Comparison of ENCODE assay signal across 19 mouse cellular contexts in genomic region chr17:6727996-6728610, GRCm38 (mm10). TPM values are rescaled to one million over a fixed set of nuclear protein-coding genes. Genes with fewer than 3 reads are reported as not detected.
DNase-seq lines count a peak whose midpoint lies in the region; ATAC-seq and TF ChIP-seq lines count a peak whose summit lies in the region.
"Had no signal": no experiment of that assay in that cellular context is flagged by ENCODE, and none has a peak within 500 bp of the region (broad histone marks: within the 10 kb centered on the region; RNA-seq: fewer than 3 reads in every experiment).

No protein-coding gene starts in this region.

- H3K4me1 ChIP-seq in forebrain, embryonic 15.5 days = peaks cover 7% of the 10 kb centered on the region
- no peaks in the 10 kb centered on the region for H3K4me1 ChIP-seq in forebrain, postnatal 0 days (ENCODE audit: insufficient read depth)
- H3K4me1 ChIP-seq in intestine, embryonic 16.5 days (ENCODE audit: control insufficient read depth, insufficient read depth, low read length) = peaks cover 11% of the 10 kb centered on the region
- H3K4me1 ChIP-seq in kidney, embryonic 16.5 days (ENCODE audit: insufficient read depth, low read length) = 0 out of 2 replicates have a peak, but pooled peaks cover 8% of the 10 kb centered on the region
- peaks cover 15% of the 10 kb centered on the region for H3K4me1 ChIP-seq in small intestine, adult 2 months (ENCODE audit: control insufficient read depth, insufficient read depth, insufficient read length, low read length)
- H3K4me1 ChIP-seq: heart, embryonic 13.5 days had no signal

- no peaks in the 10 kb centered on the region for H3K9me3 ChIP-seq in forebrain, embryonic 15.5 days
- H3K9me3 ChIP-seq in forebrain, postnatal 0 days (ENCODE audit: low read length) = no peaks in the 10 kb centered on the region
- H3K9me3 ChIP-seq in intestine, embryonic 16.5 days (ENCODE audit: control insufficient read depth, low read length) = no peaks in the 10 kb centered on the region
- no peaks in the 10 kb centered on the region for H3K9me3 ChIP-seq in kidney, embryonic 16.5 days (ENCODE audit: low read length)
- H3K9me3 ChIP-seq: G1E; heart, embryonic 13.5 days; hindbrain, embryonic 13.5 days; limb, embryonic 15.5 days; midbrain, embryonic 12.5 days; neural tube, embryonic 12.5 days had no signal

- H3K4me3 ChIP-seq in forebrain, embryonic 15.5 days = no peak overlapping the region
- H3K4me3 ChIP-seq in forebrain, postnatal 0 days (ENCODE audit: low read depth, low read length) = no peak overlapping the region
- no peak overlapping the region for H3K4me3 ChIP-seq in intestine, embryonic 16.5 days (ENCODE audit: low read length)
- no peak overlapping the region for H3K4me3 ChIP-seq in kidney, embryonic 16.5 days (ENCODE audit: low read length)
- H3K4me3 ChIP-seq in small intestine, adult 2 months (ENCODE audit: low read depth, low read length) = peak overlapping the region; percentile 5
- H3K4me3 ChIP-seq: heart, embryonic 13.5 days; hindbrain, embryonic 13.5 days; limb, embryonic 15.5 days; midbrain, embryonic 12.5 days; neural tube, embryonic 12.5 days had no signal

- no peak for ATAC-seq in forebrain, embryonic 15.5 days (replicated peaks)
- ATAC-seq in forebrain, postnatal 0 days = no peak
- peak; percentile 95 for ATAC-seq in intestine, embryonic 16.5 days
- peak; percentile 94 for ATAC-seq in kidney, embryonic 16.5 days (ENCODE audit: low FRiP score, low TSS enrichment)
- ATAC-seq: inflammation-experienced regulatory T-cells, adult 6 months had no signal

- peak overlapping the region; percentile 74; the same call in 1 of the 2 replicates for H3K27ac ChIP-seq in forebrain, embryonic 15.5 days (replicated peaks)
- H3K27ac ChIP-seq in forebrain, postnatal 0 days (ENCODE audit: low read depth, low read length) = no peak overlapping the region
- peak overlapping the region; percentile 93 for H3K27ac ChIP-seq in intestine, embryonic 16.5 days (ENCODE audit: low read length)
- peak overlapping the region; percentile 43; the same call in 1 of the 2 replicates for H3K27ac ChIP-seq in kidney, embryonic 16.5 days (ENCODE audit: low read length)
- H3K27ac ChIP-seq in small intestine, adult 2 months (ENCODE audit: insufficient read depth, low read depth, low read length) = peak overlapping the region; percentile 84
- H3K27ac ChIP-seq: heart, embryonic 13.5 days; hindbrain, embryonic 13.5 days; limb, embryonic 15.5 days; midbrain, embryonic 12.5 days; neural tube, embryonic 12.5 days had no signal

- H3K4me2 ChIP-seq in forebrain, embryonic 15.5 days (replicated peaks) = no peak overlapping the region
- no peak overlapping the region for H3K4me2 ChIP-seq in forebrain, postnatal 0 days (ENCODE audit: low read depth)
- 0 out of 2 replicates have a peak overlapping the region, but pooled peaks have one; percentile 25 for H3K4me2 ChIP-seq in intestine, embryonic 16.5 days (ENCODE audit: low read depth, low read length)
- no peak overlapping the region for H3K4me2 ChIP-seq in kidney, embryonic 16.5 days (replicated peaks; ENCODE audit: low read depth, low read length)
- H3K4me2 ChIP-seq: heart, embryonic 13.5 days; hindbrain, embryonic 13.5 days; limb, embryonic 15.5 days; midbrain, embryonic 12.5 days; neural tube, embryonic 12.5 days had no signal

- 94% methylated on average over 12 of the region's 12 CpGs for WGBS in forebrain, embryonic 15.5 days
- 96% methylated on average over 12 of the region's 12 CpGs for WGBS in forebrain, postnatal 0 days
- WGBS in intestine, embryonic 16.5 days = 68% methylated on average over 12 of the region's 12 CpGs
- WGBS in kidney, embryonic 16.5 days = 81% methylated on average over 12 of the region's 12 CpGs
- 38% methylated on average over 12 of the region's 12 CpGs for WGBS in small intestine, adult 2 months

- no peaks in the 10 kb centered on the region for H3K36me3 ChIP-seq in forebrain, embryonic 15.5 days
- no peaks in the 10 kb centered on the region for H3K36me3 ChIP-seq in forebrain, postnatal 0 days (ENCODE audit: insufficient read depth)
- no peaks in the 10 kb centered on the region for H3K36me3 ChIP-seq in intestine, embryonic 16.5 days (ENCODE audit: control insufficient read depth, insufficient read depth, low read length)
- H3K36me3 ChIP-seq in kidney, embryonic 16.5 days (ENCODE audit: insufficient read depth, low read length) = no peaks in the 10 kb centered on the region
- no peaks in the 10 kb centered on the region for H3K36me3 ChIP-seq in small intestine, adult 2 months (ENCODE audit: control insufficient read depth, insufficient read depth, low read length)
- H3K36me3 ChIP-seq: G1E; heart, embryonic 13.5 days; hindbrain, embryonic 13.5 days; limb, embryonic 15.5 days; midbrain, embryonic 12.5 days; neural tube, embryonic 12.5 days had no signal

- no peak for DNase-seq in forebrain, postnatal 0 days
- DNase-seq in cerebellum, postnatal 25 days = no peak
- DNase-seq in layer of hippocampus, adult 9-11 months = no peak
- DNase-seq in left cerebral cortex, adult 11 months (ENCODE audit: low spot score) = no peak
- DNase-seq: adrenal gland, postnatal 14 days; cerebellum, adult 11 months; lung, postnatal 10 days; right cerebral cortex, adult 18-20 months had no signal

- no peak for TF ChIP-seq CTCF in forebrain, postnatal 0 days (IDR thresholded peaks at IDR 0.05; ENCODE audit: low read depth)
- no peak for TF ChIP-seq CTCF in small intestine, adult 2 months (IDR thresholded peaks at IDR 0.05; ENCODE audit: extremely low read depth, insufficient read length, insufficient replicate concordance, low read depth, low read length)

- no peak overlapping the region for H3K9ac ChIP-seq in forebrain, embryonic 15.5 days (replicated peaks)
- H3K9ac ChIP-seq in forebrain, postnatal 0 days = no peak overlapping the region
- no peak overlapping the region for H3K9ac ChIP-seq in intestine, embryonic 16.5 days (ENCODE audit: low read depth, low read length)
- no peak overlapping the region for H3K9ac ChIP-seq in kidney, embryonic 16.5 days (replicated peaks; ENCODE audit: low read length)
- H3K9ac ChIP-seq: heart, embryonic 13.5 days; hindbrain, embryonic 13.5 days; limb, embryonic 15.5 days; midbrain, embryonic 12.5 days; neural tube, embryonic 12.5 days had no signal

- no peak; the same call in 1 of the 2 replicates for TF ChIP-seq POLR2A in small intestine, adult 2 months (IDR thresholded peaks at IDR 0.05; ENCODE audit: low read depth, low read length)

- H3K27me3 ChIP-seq in forebrain, embryonic 15.5 days = no peaks in the 10 kb centered on the region
- H3K27me3 ChIP-seq in forebrain, postnatal 0 days (ENCODE audit: insufficient read depth, low read length) = no peaks in the 10 kb centered on the region
- H3K27me3 ChIP-seq in intestine, embryonic 16.5 days (replicated peaks; ENCODE audit: control insufficient read depth, insufficient read depth, low read length) = no peaks in the 10 kb centered on the region
- H3K27me3 ChIP-seq in kidney, embryonic 16.5 days (ENCODE audit: insufficient read depth, low read length) = no peaks in the 10 kb centered on the region
- H3K27me3 ChIP-seq in small intestine, adult 2 months (ENCODE audit: control insufficient read depth, insufficient read depth, low read length) = no peaks in the 10 kb centered on the region
- H3K27me3 ChIP-seq: heart, embryonic 13.5 days; hindbrain, embryonic 13.5 days; limb, embryonic 15.5 days; midbrain, embryonic 12.5 days; neural tube, embryonic 12.5 days had no signal

RNA-seq across cellular contexts. Expression of gene Ezr, which starts 54.5 kb away (rescaled TPM):
- polyA plus RNA-seq in forebrain, embryonic 15.5 days (2015; fragmentation: Nextera tagmentation; extraction: Ambion mirVana) = 112 and 125 TPM in 2 replicates
- 37.8 and 45.4 TPM in 2 replicates for total RNA-seq in forebrain, postnatal 0 days (2014; rRNA removed)
- 51.6 and 60.2 TPM in 2 replicates for polyA plus RNA-seq in forebrain, postnatal 0 days (2015; fragmentation: Nextera tagmentation; extraction: Ambion mirVana)
- 281 and 319 TPM in 2 replicates for polyA plus RNA-seq in intestine, embryonic 16.5 days (2015; fragmentation: Nextera tagmentation; extraction: Ambion mirVana)
- polyA plus RNA-seq in kidney, embryonic 16.5 days (2015; fragmentation: Nextera tagmentation; extraction: Ambion mirVana) = 240 and 248 TPM in 2 replicates
- 95.0 and 368 TPM in 2 replicates for polyA plus RNA-seq in small intestine, adult 2 months (2012; rRNA removed)

Comparison
In these comparisons a context has a peak if more than half of its experiments do, and no peak if none do; other contexts are left out.
1. ATAC-seq: peak in intestine, embryonic 16.5 days (single experiment) and kidney, embryonic 16.5 days (single experiment); none in forebrain, embryonic 15.5 days (single experiment) and forebrain, postnatal 0 days (single experiment).